ENCODE assay signal across 13 mouse cellular contexts in the genomic region with DNA sequence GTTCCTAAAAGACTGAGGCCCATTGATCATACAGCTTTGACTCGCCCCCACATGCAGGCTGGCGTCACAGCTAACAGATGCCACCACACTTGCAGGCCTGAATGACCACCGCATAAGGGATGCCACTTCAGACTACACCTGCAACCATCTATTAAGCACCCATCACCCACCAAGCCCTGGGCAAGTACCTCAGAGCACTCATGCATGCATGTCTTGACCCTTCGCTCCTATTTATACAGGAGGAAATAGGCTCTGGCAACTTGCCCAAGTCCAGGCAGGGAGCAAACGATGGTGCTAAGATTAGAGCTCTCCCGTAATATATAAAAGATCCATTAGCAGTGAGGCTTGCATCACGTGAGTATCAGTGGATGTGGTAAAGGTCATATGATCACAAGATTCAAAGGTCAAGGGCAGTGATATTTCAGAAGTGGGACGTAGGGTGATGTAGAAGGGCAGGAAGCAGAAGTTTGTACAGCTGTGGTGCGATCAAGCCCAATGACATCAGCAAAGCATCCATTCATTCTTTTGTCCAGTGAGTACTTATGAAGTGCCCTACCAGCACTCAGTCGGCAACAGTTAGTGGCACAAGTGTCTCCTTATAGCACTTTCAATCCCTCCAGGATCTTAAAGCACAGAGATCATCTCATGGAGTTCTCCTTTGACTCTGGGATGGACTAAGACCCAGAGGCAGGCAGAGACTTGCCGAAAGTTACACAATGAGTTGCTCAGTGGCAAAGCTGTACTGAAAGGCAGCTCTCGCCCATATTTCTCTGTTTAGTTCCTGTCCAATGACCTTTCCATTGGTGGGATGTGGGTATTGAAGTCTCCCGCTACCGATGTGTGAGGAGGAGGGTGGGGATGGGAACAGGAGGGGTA. TPM values are rescaled to one million over a fixed set of nuclear protein-coding genes. Genes with fewer than 3 reads are reported as not detected.
DNase-seq lines count a peak whose midpoint lies in the region; ATAC-seq and TF ChIP-seq lines count a peak whose summit lies in the region.
"Had no signal": no experiment of that assay in that cellular context is flagged by ENCODE, and none has a peak within 500 bp of the region (broad histone marks: within the 10 kb centered on the region; RNA-seq: fewer than 3 reads in every experiment).

No protein-coding gene starts in this region.

- H3K36me3 ChIP-seq in heart, embryonic 10.5 days = no peaks in the 10 kb centered on the region
- no peaks in the 10 kb centered on the region for H3K36me3 ChIP-seq in hindbrain, embryonic 13.5 days
- H3K36me3 ChIP-seq in heart, adult 2 months (ENCODE audit: control insufficient read depth, insufficient read depth, low read length) = no peaks in the 10 kb centered on the region

- H3K27ac ChIP-seq in heart, embryonic 10.5 days = no peak overlapping the region
- H3K27ac ChIP-seq in hindbrain, embryonic 13.5 days = no peak overlapping the region
- H3K27ac ChIP-seq in cerebellum, adult 2 months (ENCODE audit: insufficient read depth, low read length) = no peak overlapping the region
- no peak overlapping the region for H3K27ac ChIP-seq in heart, adult 2 months
- H3K27ac ChIP-seq: layer of hippocampus, adult 2 months; liver, embryonic 14.5 days had no signal

- TF ChIP-seq EP300 in heart, adult 2 months (IDR thresholded peaks at IDR 0.05; ENCODE audit: insufficient read depth, low read depth, low read length) = no peak

- intact Hi-C loops in heart, postnatal 14 days (cut with DNase I) = no loop called here
- intact Hi-C loops in heart, adult 2 months (cut with DNase I) = no loop called here

- no peaks in the 10 kb centered on the region for H3K79me2 ChIP-seq in heart, adult 2 months (replicated peaks; ENCODE audit: control insufficient read depth, insufficient read depth, low read length)

- H3K4me3 ChIP-seq in heart, embryonic 10.5 days = no peak overlapping the region
- H3K4me3 ChIP-seq in hindbrain, embryonic 13.5 days = no peak overlapping the region
- no peak overlapping the region for H3K4me3 ChIP-seq in cerebellum, adult 2 months (replicated peaks; ENCODE audit: insufficient read depth, low read depth, low read length)
- no peak overlapping the region for H3K4me3 ChIP-seq in heart, adult 2 months
- H3K4me3 ChIP-seq: layer of hippocampus, adult 2 months had no signal

- TF ChIP-seq CTCF in cerebellum, adult 2 months (IDR thresholded peaks at IDR 0.05; ENCODE audit: borderline replicate concordance, insufficient read depth, low read depth, low read length) = no peak
- no peak for TF ChIP-seq CTCF in heart, adult 2 months (IDR thresholded peaks at IDR 0.05)

- ATAC-seq in hindbrain, embryonic 13.5 days (ENCODE audit: low FRiP score) = no peak

- no peaks in the 10 kb centered on the region for H3K27me3 ChIP-seq in heart, embryonic 10.5 days (ENCODE audit: insufficient read depth, poor library complexity, severe bottlenecking)
- H3K27me3 ChIP-seq in hindbrain, embryonic 13.5 days = no peaks in the 10 kb centered on the region
- H3K27me3 ChIP-seq in cerebellum, adult 2 months (ENCODE audit: control insufficient read depth, insufficient read depth, low read length) = no peaks in the 10 kb centered on the region
- no peaks in the 10 kb centered on the region for H3K27me3 ChIP-seq in heart, adult 2 months (ENCODE audit: control insufficient read depth, insufficient read depth, low read length)

- 75% methylated on average over 14 of the region's 14 CpGs for WGBS in heart, embryonic 10.5 days
- WGBS in hindbrain, embryonic 13.5 days = 83% methylated on average over 14 of the region's 14 CpGs
- 79% methylated on average over 14 of the region's 14 CpGs for WGBS in cerebellum, adult 2 months
- WGBS in heart, adult 2 months = 53% methylated on average over 14 of the region's 14 CpGs

- peak; percentile 64 for DNase-seq in heart, embryonic 10.5 days (ENCODE audit: low spot score)
- no peak for DNase-seq in heart, postnatal 14 days
- peak; percentile 46 for DNase-seq in 416B (ENCODE audit: low read depth)
- peak; percentile 42 for DNase-seq in induced T-regulatory cell, adult 2 months (ENCODE audit: low read depth)
- DNase-seq in kidney, postnatal 14 days = peak; percentile 37
- DNase-seq in cerebellum, adult 2 months = no peak
- no peak for DNase-seq in heart, adult 2 months
- DNase-seq: cerebellum, postnatal 36 days; heart, postnatal 4 days; thymus, adult 2 months had no signal

- H3K4me2 ChIP-seq in hindbrain, embryonic 13.5 days = no peak overlapping the region

- H3K9me3 ChIP-seq in heart, embryonic 10.5 days = no peaks in the 10 kb centered on the region
- no peaks in the 10 kb centered on the region for H3K9me3 ChIP-seq in hindbrain, embryonic 13.5 days

- H3K4me1 ChIP-seq in heart, embryonic 10.5 days = no peaks in the 10 kb centered on the region
- no peaks in the 10 kb centered on the region for H3K4me1 ChIP-seq in hindbrain, embryonic 13.5 days (replicated peaks)
- peaks cover 2% of the 10 kb centered on the region; the same call in 1 of the 2 replicates for H3K4me1 ChIP-seq in cerebellum, adult 2 months (ENCODE audit: control insufficient read depth, insufficient read depth, low read length)
- H3K4me1 ChIP-seq in heart, adult 2 months (ENCODE audit: control insufficient read depth, insufficient read depth, low read length) = peaks cover 4% of the 10 kb centered on the region

- no peak for TF ChIP-seq POLR2A in cerebellum, adult 2 months (IDR thresholded peaks at IDR 0.05; ENCODE audit: borderline replicate concordance, insufficient read depth, low read length)
- no peak for TF ChIP-seq POLR2A in heart, adult 2 months (IDR thresholded peaks at IDR 0.05; ENCODE audit: insufficient read depth, low read depth, low read length)

- no peak overlapping the region for H3K9ac ChIP-seq in hindbrain, embryonic 13.5 days
- H3K9ac ChIP-seq in heart, adult 2 months (ENCODE audit: low read depth, low read length) = no peak overlapping the region
- H3K9ac ChIP-seq: liver, embryonic 14.5 days had no signal

RNA-seq across cellular contexts. Expression of gene Pttg1, which starts 30.7 kb away (rescaled TPM):
- polyA plus RNA-seq in heart, embryonic 10.5 days (2016; fragmentation: Nextera tagmentation; extraction: Ambion mirVana) = 101 and 118 TPM in 2 replicates
- total RNA-seq in heart, postnatal 14 days (2021) = 10 to 100 TPM; 55.6 to 58.5 TPM
- 51.3 and 56.9 TPM in 2 replicates for polyA plus RNA-seq in hindbrain, embryonic 13.5 days (2015; fragmentation: Nextera tagmentation; extraction: Ambion mirVana)
- polyA plus RNA-seq in cerebellum, adult 2 months (2012; rRNA removed) = 102 and 103 TPM in 2 replicates
- total RNA-seq in heart, adult 2 months (2021) = 10 to 100 TPM; 74.8 to 84.5 TPM
- 55.5 and 80.9 TPM in 2 replicates for polyA plus RNA-seq in heart, adult 2 months (2012; rRNA removed)

RNA-seq across cellular contexts. Expression of gene Slu7, which starts 38.2 kb away (rescaled TPM):
- 36.6 and 44.1 TPM in 2 replicates for polyA plus RNA-seq in heart, embryonic 10.5 days (2016; fragmentation: Nextera tagmentation; extraction: Ambion mirVana)
- total RNA-seq in heart, postnatal 14 days (2021) = 10 to 100 TPM; 28.4 to 29.0 TPM
- polyA plus RNA-seq in hindbrain, embryonic 13.5 days (2015; fragmentation: Nextera tagmentation; extraction: Ambion mirVana) = 71.0 and 71.5 TPM in 2 replicates
- 27.0 and 28.5 TPM in 2 replicates for polyA plus RNA-seq in cerebellum, adult 2 months (2012; rRNA removed)
- total RNA-seq in heart, adult 2 months (2021) = 10 to 100 TPM; 27.2 to 27.8 TPM
- 3.8 and 4.7 TPM in 2 replicates for polyA plus RNA-seq in heart, adult 2 months (2012; rRNA removed)

Comparison
In these comparisons a context has a peak if more than half of its experiments do, and no peak if none do; other contexts are left out.
1. DNase-seq: peak in heart, embryonic 10.5 days (single experiment), 416B (single experiment), induced T-regulatory cell, adult 2 months (single experiment) and kidney, postnatal 14 days (single experiment); none in heart, postnatal 14 days (0 of 2), cerebellum, adult 2 months (0 of 2) and heart, adult 2 months (0 of 2).